Mouse (Mus musculus) heart, embryonic 16.5 days (tissue): ENCODE measurements around the gene Gba2. TPM values are rescaled to one million over a fixed set of nuclear protein-coding genes. Genes with fewer than 3 reads are reported as not detected.

Source experiments
- ATAC-seq: fragments of 200-750 bp; cut with Nextera tagmentation; replicated peaks from 2 replicates; pipeline ENCODE4 v1.8.0; 2017; ENCODE audit warnings: moderate number of reproducible peaks; ENCODE audit not compliant: insufficient read depth, low FRiP score; ENCODE audit errors: extremely low read depth
- H3K27ac ChIP-seq: fragments of 300-500 bp; sonication (generic); 2 replicates; pipeline ENCODE4 v1.5.1; 2014; ENCODE audit warnings: mild to moderate bottlenecking, low read length, control low read depth, moderate library complexity
- H3K27me3 ChIP-seq: fragments of 300-500 bp; sonication (generic); 2 replicates; pipeline ENCODE4 v1.6.1; 2014; ENCODE audit warnings: low read length, mixed read lengths; ENCODE audit not compliant: control insufficient read depth, insufficient read depth
- H3K36me3 ChIP-seq: fragments of 300-500 bp; sonication (generic); 2 replicates; pipeline ENCODE4 v1.6.1; 2014; ENCODE audit not compliant: control insufficient read depth, insufficient read depth
- H3K4me1 ChIP-seq: fragments of 300-500 bp; sonication (generic); 2 replicates; pipeline ENCODE4 v1.6.1; 2014; ENCODE audit warnings: low read length, mixed read lengths; ENCODE audit not compliant: control insufficient read depth, insufficient read depth
- H3K4me2 ChIP-seq: fragments of 300-500 bp; sonication (generic); 2 replicates; pipeline ENCODE4 v1.6.1; 2014; ENCODE audit warnings: low read depth, mild to moderate bottlenecking, control low read depth, low read length
- H3K4me3 ChIP-seq: fragments of 300-500 bp; sonication (generic); 2 replicates; pipeline ENCODE4 v1.5.1; 2014; ENCODE audit warnings: mild to moderate bottlenecking, control low read depth, low read length
- H3K9ac ChIP-seq: fragments of 300-500 bp; sonication (generic); 2 replicates; pipeline ENCODE4 v1.6.1; 2014; ENCODE audit warnings: low read length, control low read depth
- H3K9me3 ChIP-seq: fragments of 300-500 bp; sonication (generic); replicated peaks from 2 replicates; pipeline ENCODE4 v1.6.1; 2016; ENCODE audit warnings: low read length; ENCODE audit not compliant: control insufficient read depth
- WGBS: fragments of 180-500 bp; shearing (Covaris S2); extraction: QIAGEN DNeasy Blood & Tissue Kit; methylation state at CpG from one replicate; pipeline ENCODE4 v1.1.7; 2014; 5-methylcytosine and 5-hydroxymethylcytosine counted together
- polyA plus RNA-seq: library from polyadenylated mRNA; unstranded; fragments of >200 nt; fragmentation: Nextera tagmentation; extraction: Ambion mirVana; gene quantifications from 2 replicates; pipeline ENCODE4 v1.2.1, GENCODE M21; 2015

Gba2 gene
- polyA plus RNA-seq, 1 experiment from 2014 or later: 22.7 TPM

GRCm38 (mm10) chr4:43549055-43549454 is 29.6 kb downstream of the Gba2 start:
- ATAC-seq: no peak
- Histone ChIP-seq H3K27me3 (no peaks in the 10 kb centered on the region), H3K36me3 (peaks cover 95% of the 10 kb centered on the region), H3K9me3 (peaks cover 6% of the 10 kb centered on the region), H3K27ac (no peak overlapping the region), H3K4me1 (no peaks in the 10 kb centered on the region; the same call in 1 of the 2 replicates), H3K4me2 (no peak overlapping the region), H3K4me3 (no peak overlapping the region), H3K9ac (no peak overlapping the region)
- 89% methylated on average over 12 of the region's 12 CpGs for WGBS

GRCm38 (mm10) chr4:43547160-43547559 is 31.5 kb downstream of the Gba2 start:
- WGBS: 90% methylated on average over 8 of the region's 8 CpGs
- no peak overlapping the region for H3K27ac ChIP-seq
- H3K9me3 ChIP-seq: peaks cover 2% of the 10 kb centered on the region
- H3K9ac ChIP-seq: no peak overlapping the region
- no peak overlapping the region for H3K4me3 ChIP-seq
- H3K36me3 ChIP-seq: peaks cover 95% of the 10 kb centered on the region
- no peaks in the 10 kb centered on the region; the same call in 1 of the 2 replicates for H3K4me1 ChIP-seq
- no peak for ATAC-seq
- H3K4me2 ChIP-seq: no peak overlapping the region
- H3K27me3 ChIP-seq: no peaks in the 10 kb centered on the region

GRCm38 (mm10) chr4:43546375-43547047 is 32.2 kb downstream of the Gba2 start:
- H3K9ac ChIP-seq: no peak overlapping the region
- no peak overlapping the region for H3K27ac ChIP-seq
- no peak overlapping the region for H3K4me3 ChIP-seq
- 81% methylated on average over 12 of the region's 12 CpGs for WGBS
- no peaks in the 10 kb centered on the region for H3K9me3 ChIP-seq
- no peak overlapping the region for H3K4me2 ChIP-seq
- H3K36me3 ChIP-seq: peaks cover 95% of the 10 kb centered on the region
- no peaks in the 10 kb centered on the region; the same call in 1 of the 2 replicates for H3K4me1 ChIP-seq
- no peaks in the 10 kb centered on the region for H3K27me3 ChIP-seq
- ATAC-seq: no peak

GRCm38 (mm10) chr4:43542044-43542443 is 36.6 kb downstream of the Gba2 start:
- H3K4me3 ChIP-seq: no peak overlapping the region
- H3K4me1 ChIP-seq: no peaks in the 10 kb centered on the region; the same call in 1 of the 2 replicates
- H3K36me3 ChIP-seq: peaks cover 95% of the 10 kb centered on the region
- 79% methylated on average over 3 of the region's 3 CpGs for WGBS
- H3K27ac ChIP-seq: no peak overlapping the region
- no peak overlapping the region for H3K9ac ChIP-seq
- no peaks in the 10 kb centered on the region for H3K27me3 ChIP-seq
- no peaks in the 10 kb centered on the region for H3K9me3 ChIP-seq
- ATAC-seq: no peak
- H3K4me2 ChIP-seq: no peak overlapping the region

- no peak overlapping the region for H3K4me2 ChIP-seq
- H3K27ac ChIP-seq: no peak overlapping the region
- ATAC-seq: no peak
- no peaks in the 10 kb centered on the region for H3K9me3 ChIP-seq
- no peak overlapping the region for H3K4me3 ChIP-seq
- no peaks in the 10 kb centered on the region for H3K4me1 ChIP-seq
- H3K27me3 ChIP-seq: no peaks in the 10 kb centered on the region
- WGBS: 85% methylated on average over 9 of the region's 9 CpGs
- peaks cover 95% of the 10 kb centered on the region for H3K36me3 ChIP-seq
- H3K9ac ChIP-seq: no peak overlapping the region
These were observed 42.6 kb downstream of the Gba2 start for GRCm38 (mm10) chr4:43536031-43536430.

GRCm38 (mm10) chr4:43535628-43536027 is 43.0 kb downstream of the Gba2 start:
- H3K36me3 ChIP-seq: peaks cover 94% of the 10 kb centered on the region
- no peak for ATAC-seq
- no peaks in the 10 kb centered on the region for H3K9me3 ChIP-seq
- peaks cover 3% of the 10 kb centered on the region; the same call in 1 of the 2 replicates for H3K4me1 ChIP-seq
- H3K4me3 ChIP-seq: no peak overlapping the region
- no peaks in the 10 kb centered on the region for H3K27me3 ChIP-seq
- no peak overlapping the region for H3K4me2 ChIP-seq
- no peak overlapping the region for H3K27ac ChIP-seq
- WGBS: 96% methylated on average over 8 of the region's 8 CpGs
- H3K9ac ChIP-seq: no peak overlapping the region

- Histone ChIP-seq H3K27me3 (no peaks in the 10 kb centered on the region), H3K36me3 (peaks cover 71% of the 10 kb centered on the region), H3K9me3 (no peaks in the 10 kb centered on the region), H3K27ac (no peak overlapping the region), H3K4me1 (peaks cover 10% of the 10 kb centered on the region; the same call in 1 of the 2 replicates), H3K9ac (no peak overlapping the region), H3K4me3 (no peak overlapping the region), H3K4me2 (no peak overlapping the region)
- 82% methylated on average over 9 of the region's 9 CpGs for WGBS
- ATAC-seq: no peak
These were observed 45.4 kb downstream of the Gba2 start for GRCm38 (mm10) chr4:43533270-43533669.

- Histone ChIP-seq H3K4me1 (peaks cover 10% of the 10 kb centered on the region; the same call in 1 of the 2 replicates), H3K9ac (no peak overlapping the region; the same call in 1 of the 2 replicates), H3K36me3 (peaks cover 48% of the 10 kb centered on the region), H3K4me3 (no peak overlapping the region), H3K27ac (peak overlapping the region; percentile 23; the same call in 1 of the 2 replicates), H3K27me3 (no peaks in the 10 kb centered on the region), H3K9me3 (no peaks in the 10 kb centered on the region), H3K4me2 (no peak overlapping the region)
- ATAC-seq: no peak; the same call in 1 of the 2 replicates
- 16% methylated on average over 7 of the region's 7 CpGs for WGBS
These were observed 48.1 kb downstream of the Gba2 start for GRCm38 (mm10) chr4:43530581-43530980.

- Histone ChIP-seq H3K9me3 (no peaks in the 10 kb centered on the region), H3K4me3 (no peak overlapping the region), H3K36me3 (peaks cover 43% of the 10 kb centered on the region), H3K4me2 (no peak overlapping the region), H3K9ac (no peak overlapping the region; the same call in 1 of the 2 replicates), H3K4me1 (peaks cover 10% of the 10 kb centered on the region; the same call in 1 of the 2 replicates), H3K27ac (peak overlapping the region; percentile 33; the same call in 1 of the 2 replicates), H3K27me3 (no peaks in the 10 kb centered on the region)
- no peak for ATAC-seq
- 29% methylated on average over 8 of the region's 8 CpGs for WGBS
These were observed 48.6 kb downstream of the Gba2 start for GRCm38 (mm10) chr4:43530081-43530501.
